Comparison of ENCODE assay signal across 11 mouse cellular contexts in the genomic region with DNA sequence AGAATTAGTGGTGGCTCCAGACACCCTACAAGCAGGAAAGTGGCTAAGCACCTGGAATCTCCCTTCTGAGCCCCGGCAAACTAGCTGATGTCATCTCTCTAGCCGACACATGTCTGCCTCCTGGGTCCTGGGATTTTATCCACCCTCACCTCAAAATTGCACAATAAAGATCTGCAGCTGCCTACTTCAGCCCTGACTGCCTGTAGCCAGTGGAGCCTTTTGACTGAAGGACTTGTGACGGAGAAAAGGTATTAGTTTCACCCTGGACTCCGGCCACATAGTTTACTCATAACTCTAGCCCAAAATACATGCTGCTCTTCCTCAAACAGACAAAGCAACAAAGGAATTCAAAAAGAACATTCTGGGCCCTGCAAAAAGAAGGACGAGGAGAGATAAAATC.
DNase-seq lines count a peak whose midpoint lies in the region; ATAC-seq lines count a peak whose summit lies in the region.
"Had no signal": no experiment of that assay in that cellular context is flagged by ENCODE, and none has a peak within 500 bp of the region (broad histone marks: within the 10 kb centered on the region; RNA-seq: fewer than 3 reads in every experiment).

No protein-coding gene starts in this region.

- H3K4me1 ChIP-seq in limb, embryonic 13.5 days = peaks cover 52% of the 10 kb centered on the region

- peak; percentile 89 for DNase-seq in heart, adult 11 months
- no peak for DNase-seq in heart, postnatal 14 days
- peak; percentile 54 for DNase-seq in lung, postnatal 36 days
- no peak for DNase-seq in lung, postnatal 4 days
- no peak for DNase-seq in urinary bladder, postnatal 4 days (ENCODE audit: low spot score in 2 of 2)
- no peak for DNase-seq in thymus, postnatal 4 days
- DNase-seq: thymus, postnatal 14 days had no signal

- H3K36me3 ChIP-seq in limb, embryonic 13.5 days = no peaks in the 10 kb centered on the region

- no peaks in the 10 kb centered on the region for H3K27me3 ChIP-seq in limb, embryonic 13.5 days
- H3K27me3 ChIP-seq: forebrain, embryonic 13.5 days had no signal

- peak overlapping the region; percentile 58; the same call in 1 of the 2 replicates for H3K27ac ChIP-seq in limb, embryonic 13.5 days
- H3K27ac ChIP-seq: forebrain, embryonic 13.5 days had no signal

- WGBS in limb, embryonic 13.5 days = 33% methylated on average over 5 of the region's 5 CpGs

- intact Hi-C loops in heart, postnatal 14 days (cut with DNase I) = loop anchor here (5.0 kb wide), 1 partner anchor 35 kb away; no protein-coding TSS in a partner anchor

- no peaks in the 10 kb centered on the region for H3K9me3 ChIP-seq in limb, embryonic 13.5 days
- H3K9me3 ChIP-seq: forebrain, embryonic 13.5 days had no signal

- no peak; the same call in 1 of the 2 replicates for ATAC-seq in limb, embryonic 13.5 days (ENCODE audit: low FRiP score, low read depth)
- no peak for ATAC-seq in activated CD4-positive, CD25-positive, alpha-beta regulatory T cell, adult 4 months
- ATAC-seq: forebrain, embryonic 13.5 days; intestine, postnatal 0 days had no signal

- H3K4me2 ChIP-seq in limb, embryonic 13.5 days (replicated peaks) = no peak overlapping the region
- H3K4me2 ChIP-seq: forebrain, embryonic 13.5 days had no signal

- no peak overlapping the region for H3K9ac ChIP-seq in limb, embryonic 13.5 days
- H3K9ac ChIP-seq: forebrain, embryonic 13.5 days had no signal

- no peak overlapping the region for H3K4me3 ChIP-seq in limb, embryonic 13.5 days
- H3K4me3 ChIP-seq: forebrain, embryonic 13.5 days had no signal

Comparison
In these comparisons a context has a peak if more than half of its experiments do, and no peak if none do; other contexts are left out.
1. DNase-seq: peak in heart, adult 11 months (single experiment) and lung, postnatal 36 days (single experiment); none in heart, postnatal 14 days (0 of 2), lung, postnatal 4 days (0 of 2), urinary bladder, postnatal 4 days (0 of 2) and thymus, postnatal 4 days (single experiment).